Mouse (Mus musculus): Measurements from ENCODE around the gene Angel1.

DNA sequence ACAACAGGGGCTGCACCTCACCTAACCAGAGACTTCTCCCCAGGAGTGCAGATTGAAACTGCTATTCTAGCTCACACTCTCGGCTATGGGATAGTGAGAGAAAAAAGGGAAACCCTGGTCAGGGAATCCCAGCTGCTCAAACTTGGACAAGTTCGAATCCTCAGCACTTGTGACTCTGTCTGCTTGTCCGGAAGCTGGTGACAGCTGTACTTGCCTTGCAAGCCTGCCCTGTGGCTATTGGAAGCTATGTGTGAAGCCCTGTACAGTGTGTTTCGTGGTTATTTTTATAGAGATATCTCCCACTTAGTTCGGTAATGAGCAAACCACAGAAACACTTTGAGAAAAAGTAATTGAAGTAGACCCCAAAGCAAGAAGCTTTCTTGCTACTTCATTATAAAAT lies 53.8 kb downstream of the Angel1 start:
- TF ChIP-seq EP300 (IDR thresholded peaks at IDR 0.05; ENCODE audit: low read depth) (no peak), CTCF (IDR thresholded peaks at IDR 0.05; ENCODE audit: low read depth) (no peak)
